Mouse (Mus musculus) layer of hippocampus, adult 9-10 months (tissue): ENCODE results near the gene Cenpt.
"Not testable (repeated sequence)": the region's sequence is repeated elsewhere in the genome, so short reads cannot be mapped to it uniquely, and the experiment has no call there.

ENCODE experiments used
- DNase-seq: peaks from one replicate; pipeline ENCODE4 v3.0.0; 2022; ENCODE audit warnings: low spot score

Gene Cenpt

GRCm38 (mm10) chr8:105854303-105854702 lies 1.2 kb upstream of the Cenpt start:
- no peak for DNase-seq

GRCm38 (mm10) chr8:105852146-105852729 lies 840 bp downstream of the Cenpt start:
- no peak for DNase-seq

- DNase-seq, result no peak
These were observed 1.4 kb downstream of the Cenpt start for GRCm38 (mm10) chr8:105851651-105852143.

- no peak for DNase-seq
These were observed 2.5 kb downstream of the Cenpt start for GRCm38 (mm10) chr8:105850611-105851010.

GRCm38 (mm10) chr8:105850014-105850413 lies 3.1 kb downstream of the Cenpt start:
- DNase-seq, result no peak

- DNase-seq, result no peak
These were observed 6.4 kb downstream of the Cenpt start for GRCm38 (mm10) chr8:105846678-105847077.

GRCm38 (mm10) chr8:105839209-105839608 lies 13.9 kb downstream of the Cenpt start:
- no peak for DNase-seq

GRCm38 (mm10) chr8:105836991-105837390 lies 16.1 kb downstream of the Cenpt start:
- DNase-seq, result no peak

- DNase-seq, result no peak
These were observed 17.8 kb downstream of the Cenpt start for GRCm38 (mm10) chr8:105835318-105835717.

GRCm38 (mm10) chr8:105833740-105834139 lies 19.3 kb downstream of the Cenpt start:
- not testable (repeated sequence) for DNase-seq

- peak; percentile 99 for DNase-seq
These were observed 25.9 kb downstream of the Cenpt start, which contains the start of the genes Ranbp10 and Tsnaxip1 for GRCm38 (mm10) chr8:105826861-105827848. Gene Ranbp10 (minus strand): TSS chr8:105827350. Gene Tsnaxip1 (plus strand): TSS chr8:105827731.

GRCm38 (mm10) chr8:105826379-105826778 lies 26.7 kb downstream of the Cenpt start:
- no peak for DNase-seq

GRCm38 (mm10) chr8:105825506-105825905 lies 27.6 kb downstream of the Cenpt start:
- DNase-seq, result no peak

- DNase-seq, result no peak
These were observed 32.2 kb downstream of the Cenpt start for GRCm38 (mm10) chr8:105820925-105821324.

- DNase-seq, result no peak
These were observed 33.4 kb downstream of the Cenpt start for GRCm38 (mm10) chr8:105819659-105820058.

GRCm38 (mm10) chr8:105813241-105813640 lies 39.8 kb downstream of the Cenpt start:
- DNase-seq, result no peak

- DNase-seq, result no peak
These were observed 40.6 kb downstream of the Cenpt start for GRCm38 (mm10) chr8:105812511-105812910.

GRCm38 (mm10) chr8:105811543-105811942 lies 41.5 kb downstream of the Cenpt start:
- no peak for DNase-seq

GRCm38 (mm10) chr8:105811061-105811460 lies 42.0 kb downstream of the Cenpt start:
- no peak for DNase-seq

- no peak for DNase-seq
These were observed 42.8 kb downstream of the Cenpt start for GRCm38 (mm10) chr8:105810245-105810786.

- DNase-seq, result no peak
These were observed 44.6 kb downstream of the Cenpt start for GRCm38 (mm10) chr8:105808480-105808879.

- no peak for DNase-seq
These were observed 45.3 kb downstream of the Cenpt start for GRCm38 (mm10) chr8:105807766-105808165.

GRCm38 (mm10) chr8:105805964-105806363 lies 47.1 kb downstream of the Cenpt start:
- DNase-seq, result no peak
